Mouse (Mus musculus): Measurements from ENCODE around the gene Sepsecs. TPM values are rescaled to one million over a fixed set of nuclear protein-coding genes. Genes with fewer than 3 reads are reported as not detected.

Sepsecs gene
- polyA plus RNA-seq, 1 experiment from 2014 or later, result 10.7 TPM

- Histone ChIP-seq H3K27me3 (ENCODE audit: control insufficient read depth, insufficient read depth, low read length) (no peaks in the 10 kb centered on the region), H3K4me1 (ENCODE audit: control insufficient read depth, insufficient read depth, low read length) (no peaks in the 10 kb centered on the region), H3K27ac (replicated peaks; ENCODE audit: low read depth, low read length) (no peak overlapping the region), H3K4me2 (ENCODE audit: low read length) (no peak overlapping the region), H3K9me3 (ENCODE audit: control insufficient read depth, low read length) (no peaks in the 10 kb centered on the region), H3K4me3 (replicated peaks; ENCODE audit: low read depth, low read length) (no peak overlapping the region), H3K36me3 (ENCODE audit: control insufficient read depth, insufficient read depth, low read length) (peaks cover 33% of the 10 kb centered on the region), H3K9ac (replicated peaks; ENCODE audit: low read length) (no peak overlapping the region)
- 70% methylated on average over 8 of the region's 8 CpGs for WGBS
- peak; percentile 81 for DNase-seq
- no peak for ATAC-seq (ENCODE audit: low FRiP score, low TSS enrichment)
These were observed 13.5 kb downstream of the Sepsecs start for GRCm38 (mm10) chr5:52655992-52656391.

- H3K9ac ChIP-seq (replicated peaks; ENCODE audit: low read length), result no peak overlapping the region
- H3K9me3 ChIP-seq (ENCODE audit: control insufficient read depth, low read length), result no peaks in the 10 kb centered on the region
- no peak overlapping the region for H3K27ac ChIP-seq (replicated peaks; ENCODE audit: low read depth, low read length)
- no peak for DNase-seq
- H3K36me3 ChIP-seq (ENCODE audit: control insufficient read depth, insufficient read depth, low read length), result peaks cover 29% of the 10 kb centered on the region
- WGBS, result 99% methylated on average over 5 of the region's 5 CpGs
- H3K4me1 ChIP-seq (ENCODE audit: control insufficient read depth, insufficient read depth, low read length), result no peaks in the 10 kb centered on the region
- H3K27me3 ChIP-seq (ENCODE audit: control insufficient read depth, insufficient read depth, low read length), result no peaks in the 10 kb centered on the region
- no peak overlapping the region for H3K4me2 ChIP-seq (ENCODE audit: low read length)
- no peak overlapping the region for H3K4me3 ChIP-seq (replicated peaks; ENCODE audit: low read depth, low read length)
- no peak for ATAC-seq (ENCODE audit: low FRiP score, low TSS enrichment)
These were observed 14.5 kb downstream of the Sepsecs start for GRCm38 (mm10) chr5:52654961-52655360.

- Histone ChIP-seq H3K9me3 (ENCODE audit: control insufficient read depth, low read length) (no peaks in the 10 kb centered on the region), H3K4me1 (ENCODE audit: control insufficient read depth, insufficient read depth, low read length) (no peaks in the 10 kb centered on the region), H3K27ac (replicated peaks; ENCODE audit: low read depth, low read length) (no peak overlapping the region), H3K36me3 (ENCODE audit: control insufficient read depth, insufficient read depth, low read length) (peaks cover 31% of the 10 kb centered on the region), H3K4me3 (replicated peaks; ENCODE audit: low read depth, low read length) (no peak overlapping the region), H3K9ac (replicated peaks; ENCODE audit: low read length) (no peak overlapping the region), H3K4me2 (ENCODE audit: low read length) (no peak overlapping the region), H3K27me3 (ENCODE audit: control insufficient read depth, insufficient read depth, low read length) (no peaks in the 10 kb centered on the region)
- ATAC-seq (ENCODE audit: low FRiP score, low TSS enrichment) (no peak), DNase-seq (no peak)
- 96% methylated on average over 7 of the region's 7 CpGs for WGBS
These were observed 16.9 kb downstream of the Sepsecs start for GRCm38 (mm10) chr5:52652606-52653005.

- Histone ChIP-seq H3K9me3 (ENCODE audit: control insufficient read depth, low read length) (no peaks in the 10 kb centered on the region), H3K36me3 (ENCODE audit: control insufficient read depth, insufficient read depth, low read length) (peaks cover 33% of the 10 kb centered on the region), H3K4me3 (replicated peaks; ENCODE audit: low read depth, low read length) (no peak overlapping the region), H3K27ac (replicated peaks; ENCODE audit: low read depth, low read length) (no peak overlapping the region), H3K4me1 (ENCODE audit: control insufficient read depth, insufficient read depth, low read length) (no peaks in the 10 kb centered on the region), H3K27me3 (ENCODE audit: control insufficient read depth, insufficient read depth, low read length) (no peaks in the 10 kb centered on the region), H3K9ac (replicated peaks; ENCODE audit: low read length) (no peak overlapping the region), H3K4me2 (ENCODE audit: low read length) (no peak overlapping the region)
- 90% methylated on average over 1 of the region's 1 CpGs for WGBS
- ATAC-seq (ENCODE audit: low FRiP score, low TSS enrichment) (no peak), DNase-seq (no peak)
These were observed 17.4 kb downstream of the Sepsecs start for GRCm38 (mm10) chr5:52652086-52652485.

DNA sequence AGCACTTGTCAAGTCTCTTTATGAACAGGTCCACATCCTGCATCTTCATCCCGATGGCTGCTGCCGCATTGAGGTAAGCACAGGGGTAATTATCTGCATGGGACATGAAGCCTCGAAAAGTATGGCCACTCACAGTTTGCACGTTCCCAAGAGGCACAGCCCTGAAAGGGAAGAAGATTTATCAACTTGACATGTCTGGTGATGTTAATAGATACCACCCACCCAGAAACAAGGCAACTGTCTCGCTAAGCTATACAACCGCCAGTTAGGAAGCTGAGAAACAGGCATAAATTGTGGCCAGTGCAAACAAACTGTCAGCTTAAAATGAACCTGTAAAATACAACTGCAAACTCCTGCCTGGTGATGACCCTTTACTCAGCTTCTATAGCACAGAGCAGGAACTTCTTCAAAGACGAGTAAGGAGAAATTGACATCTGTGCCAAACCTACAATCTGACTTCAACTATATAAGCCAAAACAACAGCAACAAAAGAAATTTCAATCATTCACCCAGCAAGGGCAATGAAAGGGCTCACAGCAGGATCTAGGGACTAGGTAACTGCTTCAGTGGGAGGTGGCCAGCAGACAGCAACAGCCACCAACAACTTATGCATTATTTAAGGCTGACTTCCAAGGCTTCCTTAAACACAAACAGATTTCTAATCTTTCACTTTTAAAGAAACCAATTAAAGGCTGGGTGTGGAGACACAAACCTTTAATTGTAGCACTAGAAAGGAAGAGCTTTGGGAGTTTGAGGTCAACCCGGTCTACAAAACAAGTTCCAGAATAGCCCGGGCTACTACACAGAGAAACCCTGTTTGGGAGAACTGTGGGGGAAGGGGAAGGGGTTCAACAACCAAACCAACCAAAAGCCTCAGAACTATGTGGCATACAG is 25.3 kb downstream of the Sepsecs start:
- DNase-seq, result no peak
- ATAC-seq (ENCODE audit: low FRiP score, low TSS enrichment), result no peak
- peaks cover 57% of the 10 kb centered on the region for H3K36me3 ChIP-seq (ENCODE audit: control insufficient read depth, insufficient read depth, low read length)
- H3K27ac ChIP-seq (replicated peaks; ENCODE audit: low read depth, low read length), result no peak overlapping the region
- WGBS, result 73% methylated on average over 9 of the region's 9 CpGs
- H3K9me3 ChIP-seq (ENCODE audit: control insufficient read depth, low read length), result no peaks in the 10 kb centered on the region
- H3K4me1 ChIP-seq (ENCODE audit: control insufficient read depth, insufficient read depth, low read length), result no peaks in the 10 kb centered on the region
- no peak overlapping the region for H3K9ac ChIP-seq (replicated peaks; ENCODE audit: low read length)
- H3K4me3 ChIP-seq (replicated peaks; ENCODE audit: low read depth, low read length), result no peak overlapping the region
- H3K27me3 ChIP-seq (ENCODE audit: control insufficient read depth, insufficient read depth, low read length), result no peaks in the 10 kb centered on the region
- H3K4me2 ChIP-seq (ENCODE audit: low read length), result no peak overlapping the region

DNA sequence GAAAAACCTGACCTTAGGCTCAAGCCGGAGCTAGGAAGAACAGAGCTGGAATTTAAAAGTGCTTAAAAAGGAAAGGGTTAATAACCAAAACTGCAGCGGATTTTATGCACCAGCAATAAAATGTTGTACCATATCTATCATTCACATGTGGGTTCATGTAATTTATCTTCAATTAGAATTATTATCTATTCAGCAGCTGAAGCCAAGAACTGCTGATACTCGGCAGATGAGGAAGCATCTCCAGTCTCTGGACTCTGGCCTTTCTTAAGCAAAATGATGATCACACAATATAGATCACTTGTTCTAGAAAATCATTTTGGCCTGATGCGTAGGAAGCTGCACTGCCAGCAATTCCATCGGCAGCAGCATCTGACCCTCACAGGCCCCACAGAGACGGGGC is 27.8 kb downstream of the Sepsecs start:
- no peak for DNase-seq
- peaks cover 46% of the 10 kb centered on the region for H3K36me3 ChIP-seq (ENCODE audit: control insufficient read depth, insufficient read depth, low read length)
- 93% methylated on average over 6 of the region's 6 CpGs for WGBS
- no peak overlapping the region for H3K4me3 ChIP-seq (replicated peaks; ENCODE audit: low read depth, low read length)
- H3K4me1 ChIP-seq (ENCODE audit: control insufficient read depth, insufficient read depth, low read length), result no peaks in the 10 kb centered on the region
- no peaks in the 10 kb centered on the region for H3K9me3 ChIP-seq (ENCODE audit: control insufficient read depth, low read length)
- no peak overlapping the region for H3K9ac ChIP-seq (replicated peaks; ENCODE audit: low read length)
- ATAC-seq (ENCODE audit: low FRiP score, low TSS enrichment), result no peak
- no peaks in the 10 kb centered on the region for H3K27me3 ChIP-seq (ENCODE audit: control insufficient read depth, insufficient read depth, low read length)
- H3K4me2 ChIP-seq (ENCODE audit: low read length), result no peak overlapping the region
- no peak overlapping the region for H3K27ac ChIP-seq (replicated peaks; ENCODE audit: low read depth, low read length)

DNA sequence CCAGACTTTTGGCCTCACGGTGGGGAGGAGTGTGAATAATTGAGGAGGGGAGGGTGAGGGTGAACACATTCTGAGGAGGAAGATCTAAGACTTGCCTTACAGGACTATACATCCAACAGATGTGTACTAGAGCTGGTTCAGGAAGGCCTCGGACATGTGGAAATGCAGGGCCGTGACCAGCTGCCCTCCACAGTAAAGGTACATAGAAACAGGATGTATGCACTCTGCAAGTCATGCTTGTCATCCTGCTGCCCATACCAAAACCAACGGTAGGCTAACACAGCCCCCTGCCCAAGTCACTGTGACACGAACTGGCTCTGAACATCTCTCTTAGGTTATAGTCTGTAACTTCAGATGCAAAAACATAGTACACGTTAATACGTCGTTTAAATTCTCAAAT is 30.6 kb downstream of the Sepsecs start:
- ATAC-seq (ENCODE audit: low FRiP score, low TSS enrichment), result no peak
- Histone ChIP-seq H3K27ac (replicated peaks; ENCODE audit: low read depth, low read length) (no peak overlapping the region), H3K36me3 (ENCODE audit: control insufficient read depth, insufficient read depth, low read length) (peaks cover 26% of the 10 kb centered on the region), H3K4me1 (ENCODE audit: control insufficient read depth, insufficient read depth, low read length) (no peaks in the 10 kb centered on the region), H3K27me3 (ENCODE audit: control insufficient read depth, insufficient read depth, low read length) (no peaks in the 10 kb centered on the region), H3K9me3 (ENCODE audit: control insufficient read depth, low read length) (no peaks in the 10 kb centered on the region), H3K4me2 (ENCODE audit: low read length) (no peak overlapping the region), H3K9ac (replicated peaks; ENCODE audit: low read length) (no peak overlapping the region), H3K4me3 (replicated peaks; ENCODE audit: low read depth, low read length) (no peak overlapping the region)
- DNase-seq, result no peak
- 91% methylated on average over 8 of the region's 8 CpGs for WGBS

- no peak overlapping the region for H3K4me2 ChIP-seq (ENCODE audit: low read length)
- peaks cover 16% of the 10 kb centered on the region for H3K36me3 ChIP-seq (ENCODE audit: control insufficient read depth, insufficient read depth, low read length)
- DNase-seq, result no peak
- WGBS, result 82% methylated on average over 7 of the region's 7 CpGs
- ATAC-seq (ENCODE audit: low FRiP score, low TSS enrichment), result no peak
- no peak overlapping the region for H3K9ac ChIP-seq (replicated peaks; ENCODE audit: low read length)
- H3K4me3 ChIP-seq (replicated peaks; ENCODE audit: low read depth, low read length), result no peak overlapping the region
- H3K27ac ChIP-seq (replicated peaks; ENCODE audit: low read depth, low read length), result no peak overlapping the region
- H3K9me3 ChIP-seq (ENCODE audit: control insufficient read depth, low read length), result no peaks in the 10 kb centered on the region
- no peaks in the 10 kb centered on the region for H3K4me1 ChIP-seq (ENCODE audit: control insufficient read depth, insufficient read depth, low read length)
- H3K27me3 ChIP-seq (ENCODE audit: control insufficient read depth, insufficient read depth, low read length), result no peaks in the 10 kb centered on the region
These were observed 31.5 kb downstream of the Sepsecs start for GRCm38 (mm10) chr5:52638006-52638405.

GRCm38 (mm10) chr5:52636923-52637322 is 32.6 kb downstream of the Sepsecs start:
- Histone ChIP-seq H3K36me3 (ENCODE audit: control insufficient read depth, insufficient read depth, low read length) (peaks cover 8% of the 10 kb centered on the region), H3K4me2 (ENCODE audit: low read length) (no peak overlapping the region), H3K9ac (replicated peaks; ENCODE audit: low read length) (no peak overlapping the region), H3K4me1 (ENCODE audit: control insufficient read depth, insufficient read depth, low read length) (no peaks in the 10 kb centered on the region), H3K27ac (replicated peaks; ENCODE audit: low read depth, low read length) (no peak overlapping the region), H3K9me3 (ENCODE audit: control insufficient read depth, low read length) (no peaks in the 10 kb centered on the region), H3K27me3 (ENCODE audit: control insufficient read depth, insufficient read depth, low read length) (no peaks in the 10 kb centered on the region), H3K4me3 (replicated peaks; ENCODE audit: low read depth, low read length) (no peak overlapping the region)
- ATAC-seq (ENCODE audit: low FRiP score, low TSS enrichment) (no peak), DNase-seq (no peak)
- 92% methylated on average over 6 of the region's 6 CpGs for WGBS

All from midbrain, embryonic 14.5 days (tissue).